Mouse (Mus musculus): ENCODE measurements at regions not wholly inside any gene's neighbourhood (a gene's known extent, or its start where the extent isn't known, plus 50 kb on each side); places are given as distances from the start of the nearest gene placed in this dataset.

GRCm38 (mm10) chr14:102477162-102477561 is 505.3 kb downstream of the Kctd12 start:
- TF ChIP-seq EP300 (IDR thresholded peaks at IDR 0.05; ENCODE audit: low read depth) (no peak), CTCF (IDR thresholded peaks at IDR 0.05; ENCODE audit: low read depth) (no peak)
